Mouse (Mus musculus) ES-E14 (cell line): Measurements from ENCODE around the gene Artn. TPM values are rescaled to one million over a fixed set of nuclear protein-coding genes. Genes with fewer than 3 reads are reported as not detected.

Experiments used
- DNase-seq: peaks from one replicate; pipeline ENCODE4 v3.0.0-alpha.2; 2013; ENCODE audit warnings: low read depth, low spot score
- H3K27ac ChIP-seq: 2 replicates; pipeline ENCODE4 v1.5.1; 2012; ENCODE audit warnings: low read depth, mild to moderate bottlenecking, low read length, moderate library complexity, mixed read lengths; ENCODE audit not compliant: poor library complexity, insufficient read depth, severe bottlenecking
- H3K36me3 ChIP-seq: 2 replicates; pipeline ENCODE4 v1.6.1; 2012; ENCODE audit warnings: mild to moderate bottlenecking, low read length, moderate library complexity, mixed read lengths; ENCODE audit not compliant: control insufficient read depth, poor library complexity, insufficient read depth, severe bottlenecking
- H3K4me1 ChIP-seq, 2 experiments: fragments of 150-350 bp in 1 of 2; sonication (generic) in 1 of 2; 2 replicates each; pipeline ENCODE4 v1.6.1; 2012; ENCODE audit warnings: low read length in 2 of 2, mild to moderate bottlenecking in 1 of 2, mixed read lengths in 1 of 2; ENCODE audit not compliant: control insufficient read depth in 2 of 2, insufficient read depth in 2 of 2, poor library complexity in 1 of 2
- H3K4me3 ChIP-seq, 2 experiments: fragments of 150-350 bp in 1 of 2; sonication (generic) in 1 of 2; 2 replicates each; pipeline ENCODE4 v1.5.1; 2012; ENCODE audit warnings: low read length in 2 of 2, low read depth in 1 of 2, mild to moderate bottlenecking in 1 of 2, mixed read lengths in 1 of 2; ENCODE audit not compliant: insufficient read depth in 1 of 2, poor library complexity in 1 of 2, severe bottlenecking in 1 of 2
- H3K9ac ChIP-seq: 2 replicates; pipeline ENCODE4 v1.6.1; 2012; ENCODE audit warnings: low read depth, mild to moderate bottlenecking, low read length, mixed read lengths; ENCODE audit not compliant: poor library complexity, insufficient read depth, severe bottlenecking
- H3K9me3 ChIP-seq: fragments of 150-350 bp; sonication (generic); 2 replicates; pipeline ENCODE4 v1.6.1; 2012; ENCODE audit warnings: low read depth, mild to moderate bottlenecking, low read length; ENCODE audit not compliant: control insufficient read depth, insufficient read depth
- CHD2 ChIP-seq: IDR thresholded peaks from 2 replicates; pipeline ENCODE4 v1.6.1; 2014; ENCODE audit warnings: mild to moderate bottlenecking, low read depth, low read length, inconsistent platforms
- HCFC1 ChIP-seq: IDR thresholded peaks from 2 replicates; pipeline ENCODE4 v1.6.1; 2012; ENCODE audit warnings: low read length, inconsistent platforms, borderline replicate concordance; ENCODE audit not compliant: insufficient read depth
- MAFK ChIP-seq: IDR thresholded peaks from 2 replicates; pipeline ENCODE4 v1.6.1; 2014; ENCODE audit warnings: mild to moderate bottlenecking, low read depth, low read length, inconsistent platforms; ENCODE audit not compliant: insufficient read depth
- ZC3H11A ChIP-seq: IDR thresholded peaks from 2 replicates; pipeline ENCODE4 v1.6.1; 2012; ENCODE audit warnings: low read depth, mild to moderate bottlenecking, inconsistent platforms, low read length, borderline replicate concordance
- ZNF384 ChIP-seq: IDR thresholded peaks from 2 replicates; pipeline ENCODE4 v1.6.1; 2012; ENCODE audit warnings: low read depth, low read length, inconsistent platforms
- in situ Hi-C, 2 experiments: fragments of 600-800 bp; cut with MboI; formaldehyde crosslinking; loops; one replicate each; pipeline ENCODE4 v1.15.1; 2025; ENCODE audit warnings: low sequenced_read_pairs in 2 of 2, inconsistent platforms in 1 of 2; ENCODE audit not compliant: unreplicated experiment in 2 of 2
- total RNA-seq: library from RNA; depleted of rRNA; stranded (reverse); fragments of 300-350 nt; gene quantifications from 2 replicates; pipeline ENCODE4 v1.2.3, GENCODE M21; 2012

The Artn gene
- total RNA-seq, 1 experiment = 0.94 TPM

DNA sequence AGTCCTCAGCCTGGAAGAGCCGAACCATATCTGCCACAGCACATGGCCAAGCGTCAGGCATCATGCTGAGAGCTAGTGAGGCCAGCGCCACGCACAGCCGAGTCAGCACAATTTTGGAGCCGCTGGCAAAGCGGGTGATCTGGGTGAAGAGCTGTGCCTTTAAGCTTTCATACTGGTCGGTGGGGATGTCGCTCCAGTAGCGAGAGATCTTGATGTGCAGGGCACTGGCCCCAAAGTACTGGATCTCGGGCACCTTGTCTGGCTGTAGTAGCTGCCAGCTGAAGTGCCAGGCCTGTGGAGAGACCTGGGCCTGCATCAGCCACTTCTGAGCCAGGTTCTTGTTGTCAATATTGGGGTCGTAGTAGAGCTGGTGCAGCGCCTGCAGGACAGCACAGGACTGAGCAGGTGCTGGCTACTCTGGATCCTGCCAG is 17.4 kb downstream of the Artn start:
- Histone ChIP-seq H3K27ac (no peak overlapping the region), H3K4me1 (peaks cover 0 to 10% of the 10 kb centered on the region in 2 experiments; a peak in 2 of 4 replicates), H3K9me3 (no peaks in the 10 kb centered on the region), H3K36me3 (peaks cover 19% of the 10 kb centered on the region), H3K9ac (no peak overlapping the region), H3K4me3 (no peak overlapping the region)
- in situ Hi-C loops = no loop called here
- TF ChIP-seq ZC3H11A = no peak
- TF ChIP-seq HCFC1 = no peak
- TF ChIP-seq ZNF384 = no peak
- no peak for TF ChIP-seq CHD2
- TF ChIP-seq MAFK = peak; percentile 74
- DNase-seq = no peak

DNA sequence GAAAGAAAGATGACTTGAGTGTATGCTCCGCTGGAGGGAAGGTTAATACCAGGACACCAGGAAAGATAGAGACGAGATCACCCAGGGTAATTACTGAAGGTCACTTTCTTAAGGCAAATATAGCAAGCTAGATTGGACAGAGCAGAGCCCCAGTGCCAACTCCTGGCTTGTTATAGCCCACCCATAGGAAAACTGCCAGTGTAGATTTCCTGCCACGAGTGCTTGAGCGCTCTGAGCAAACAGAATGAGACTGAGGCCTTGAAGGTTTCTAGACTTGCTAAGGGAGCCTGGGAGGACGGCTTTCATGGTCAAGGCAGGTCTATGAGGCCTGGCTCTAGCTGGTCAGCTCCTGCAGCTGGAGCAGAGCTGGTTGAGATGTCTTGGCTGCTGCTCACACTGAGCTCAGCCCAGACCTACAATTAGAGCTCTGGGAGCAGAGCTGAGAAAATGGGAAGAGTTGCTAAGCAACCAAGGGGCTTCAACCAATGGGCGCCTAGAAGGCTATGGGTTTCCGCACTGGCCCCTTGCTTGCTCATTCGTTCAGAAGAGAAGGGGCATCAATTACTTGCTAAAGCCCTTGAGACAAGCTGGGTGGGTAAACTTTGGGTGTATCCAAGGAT is 20.6 kb downstream of the Artn start:
- in situ Hi-C loops = no loop called here
- H3K4me3 ChIP-seq = no peak overlapping the region
- DNase-seq = no peak
- H3K36me3 ChIP-seq = peaks cover 32% of the 10 kb centered on the region
- H3K4me1 ChIP-seq = peaks cover 0 to 9% of the 10 kb centered on the region in 2 experiments; a peak in 2 of 4 replicates
- H3K27ac ChIP-seq = no peak overlapping the region
- TF ChIP-seq ZC3H11A (no peak), ZNF384 (no peak), MAFK (no peak), HCFC1 (no peak)
- no peak overlapping the region for H3K9ac ChIP-seq
- H3K9me3 ChIP-seq = no peaks in the 10 kb centered on the region

DNA sequence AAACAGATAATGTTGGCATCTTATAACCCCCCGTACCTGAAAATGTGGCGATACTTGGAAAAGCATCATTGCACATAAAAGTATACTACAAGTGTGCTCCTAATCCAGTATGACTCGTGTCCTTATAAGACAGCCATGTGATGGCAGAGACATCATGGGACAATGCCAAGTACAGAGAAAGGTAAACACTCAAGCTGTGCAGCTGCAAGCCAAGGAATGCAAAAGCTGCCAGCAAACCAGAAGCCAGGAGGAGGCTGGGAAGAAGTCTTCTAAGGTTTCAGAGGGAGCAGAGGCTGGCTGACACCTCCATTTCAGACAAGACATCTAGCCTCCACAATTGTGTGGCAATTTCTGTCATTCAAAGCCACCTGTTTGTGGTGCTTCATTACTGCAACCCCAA is 23.4 kb downstream of the Artn start:
- DNase-seq = no peak
- Histone ChIP-seq H3K4me1 (no peaks in the 10 kb centered on the region), H3K36me3 (peaks cover 49% of the 10 kb centered on the region), H3K9me3 (no peaks in the 10 kb centered on the region), H3K9ac (no peak overlapping the region), H3K4me3 (no peak overlapping the region), H3K27ac (no peak overlapping the region)
- TF ChIP-seq HCFC1 (no peak), ZNF384 (no peak), CHD2 (no peak), MAFK (no peak), ZC3H11A (no peak)
- in situ Hi-C loops = no loop called here

DNA sequence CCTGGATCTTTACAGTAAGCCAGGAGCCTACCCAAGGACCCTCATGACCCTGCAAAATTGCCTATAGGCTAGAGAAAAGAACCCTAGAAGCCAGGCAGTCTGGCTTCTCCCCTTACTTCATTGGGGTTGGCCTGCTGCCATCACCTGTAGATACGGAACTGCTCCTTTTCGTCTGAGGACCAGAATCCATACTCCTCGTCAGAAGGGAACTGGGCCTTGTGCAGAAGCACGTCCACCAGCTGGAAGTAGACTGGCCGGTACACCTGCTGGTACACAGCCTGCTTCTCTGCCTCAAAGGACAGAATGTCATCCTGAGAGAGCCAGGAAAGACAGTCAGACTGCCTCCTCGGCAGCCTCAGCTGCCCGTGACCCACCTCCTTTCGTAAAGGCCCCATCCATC is 24.8 kb downstream of the Artn start:
- no peak for TF ChIP-seq CHD2
- TF ChIP-seq HCFC1 = no peak
- no peak for TF ChIP-seq ZC3H11A
- TF ChIP-seq ZNF384 = no peak
- no peak for TF ChIP-seq MAFK
- in situ Hi-C loops = no loop called here
- H3K36me3 ChIP-seq = peaks cover 60% of the 10 kb centered on the region
- H3K4me3 ChIP-seq = no peak overlapping the region
- H3K9me3 ChIP-seq = no peaks in the 10 kb centered on the region
- no peak for DNase-seq
- no peak overlapping the region for H3K9ac ChIP-seq
- no peaks in the 10 kb centered on the region for H3K4me1 ChIP-seq
- H3K27ac ChIP-seq = no peak overlapping the region

DNA sequence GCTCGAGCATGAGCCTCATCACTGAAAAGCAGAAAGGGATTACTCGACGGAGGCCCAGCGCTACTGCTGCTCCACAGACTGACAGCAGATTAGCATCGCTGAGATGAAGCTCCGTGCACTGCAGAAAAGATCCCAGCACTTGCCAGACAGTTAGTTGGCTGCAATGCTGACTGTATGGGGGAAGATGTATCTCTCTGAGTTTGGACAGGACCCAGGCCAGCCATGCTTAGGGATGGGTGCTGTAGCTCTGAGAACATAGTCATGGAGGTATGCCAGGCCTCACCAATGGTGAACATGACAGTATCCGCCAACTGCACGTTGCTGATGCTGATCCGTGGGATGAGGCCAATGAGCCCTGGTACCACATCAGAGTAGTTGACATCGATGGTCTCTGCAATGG is 25.5 kb downstream of the Artn start:
- no peaks in the 10 kb centered on the region for H3K9me3 ChIP-seq
- in situ Hi-C loops = no loop called here
- H3K27ac ChIP-seq = no peak overlapping the region
- peaks cover 66% of the 10 kb centered on the region for H3K36me3 ChIP-seq
- DNase-seq = no peak
- H3K9ac ChIP-seq = no peak overlapping the region
- TF ChIP-seq ZNF384 = no peak
- no peak for TF ChIP-seq HCFC1
- no peak for TF ChIP-seq ZC3H11A
- no peak overlapping the region for H3K4me3 ChIP-seq
- no peaks in the 10 kb centered on the region for H3K4me1 ChIP-seq
